Mouse (Mus musculus): ENCODE results near the gene Fgf12. TPM values are rescaled to one million over a fixed set of nuclear protein-coding genes. Genes with fewer than 3 reads are reported as not detected.

The Fgf12 gene
- total RNA-seq, 2 experiments from 2014 or later = 0.93 TPM; not detected in 1

DNA sequence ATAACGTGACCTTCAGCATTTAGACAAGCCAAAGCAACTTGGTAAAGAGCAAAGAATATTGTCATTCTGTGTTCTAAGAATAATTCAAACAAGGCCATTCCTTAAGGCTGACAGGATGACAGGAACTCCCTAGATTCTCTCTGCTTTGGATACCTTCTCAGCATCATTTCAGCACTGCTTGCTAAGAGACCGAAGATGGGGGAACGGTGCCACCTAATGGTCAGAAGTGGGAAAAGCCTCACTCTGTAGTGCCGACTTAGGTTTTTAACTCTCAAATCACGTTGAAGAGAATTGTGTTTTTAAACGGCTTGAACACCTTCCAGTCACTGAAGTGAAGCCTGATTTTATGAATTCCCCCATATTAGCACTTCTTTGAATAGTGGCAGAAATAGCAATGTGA is 262.4 kb downstream of the Fgf12 start:
- ATAC-seq (replicated peaks; ENCODE audit: poor library complexity, severe bottlenecking) = peak; percentile 68

DNA sequence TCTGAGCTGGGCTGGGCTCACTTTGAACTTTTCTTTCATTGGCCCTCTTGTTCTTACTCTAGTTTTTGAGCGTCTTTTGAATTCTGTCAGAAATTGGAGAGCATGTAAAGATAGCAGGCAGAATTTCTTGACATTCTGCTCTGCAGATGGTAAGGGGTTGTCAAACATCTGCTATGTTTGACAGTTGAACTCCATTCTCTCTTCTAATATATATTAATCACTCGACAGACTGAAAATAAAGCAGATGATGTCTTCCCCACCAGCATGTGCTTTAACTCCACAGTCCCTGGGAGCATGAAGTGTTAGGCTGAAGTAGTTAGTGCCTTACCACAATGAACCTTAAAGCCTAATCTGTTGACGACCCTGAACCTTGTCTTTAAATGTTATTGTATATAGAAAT is 267.9 kb downstream of the Fgf12 start:
- no peak for ATAC-seq (replicated peaks; ENCODE audit: poor library complexity, severe bottlenecking)

DNA sequence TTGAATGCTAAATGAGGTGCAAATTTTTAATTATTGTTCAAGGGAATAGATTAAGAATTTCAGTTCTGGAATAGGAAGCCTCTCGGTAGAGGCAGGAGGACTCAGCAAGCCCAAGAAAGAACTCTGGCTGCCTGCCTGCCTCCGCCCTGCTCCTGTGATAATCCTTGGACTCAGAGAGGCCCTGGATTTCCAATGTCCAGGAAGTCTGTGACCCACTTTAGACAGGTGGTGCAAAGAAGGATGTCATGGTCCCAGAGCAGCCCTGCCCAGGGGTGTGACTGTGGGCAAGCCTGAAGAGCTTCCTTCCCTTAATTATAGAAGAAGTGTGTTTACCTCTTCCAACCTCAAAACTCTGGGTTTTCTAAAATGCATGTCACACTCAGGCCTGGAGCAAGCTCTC is 273.8 kb downstream of the Fgf12 start:
- no peak for ATAC-seq (replicated peaks; ENCODE audit: poor library complexity, severe bottlenecking)

DNA sequence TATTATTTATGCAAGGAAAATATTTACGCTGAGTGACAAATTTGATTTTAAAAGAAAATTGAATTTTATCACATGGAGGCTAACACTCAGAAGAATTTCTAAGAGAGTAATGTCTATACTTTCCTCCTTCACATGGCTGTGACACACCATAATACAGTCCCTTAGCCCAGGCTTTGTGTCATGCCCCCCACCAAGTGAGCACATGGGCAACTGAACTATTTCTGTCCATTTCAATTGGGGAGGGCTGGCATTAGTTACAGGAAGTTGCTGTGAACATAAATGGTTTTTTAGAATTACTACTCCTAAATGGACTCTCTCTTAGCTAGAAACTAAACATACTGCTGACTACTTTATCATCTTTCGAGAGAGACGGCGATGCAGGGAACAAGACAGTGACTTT is 276.2 kb downstream of the Fgf12 start:
- no peak for ATAC-seq (replicated peaks; ENCODE audit: poor library complexity, severe bottlenecking)

DNA sequence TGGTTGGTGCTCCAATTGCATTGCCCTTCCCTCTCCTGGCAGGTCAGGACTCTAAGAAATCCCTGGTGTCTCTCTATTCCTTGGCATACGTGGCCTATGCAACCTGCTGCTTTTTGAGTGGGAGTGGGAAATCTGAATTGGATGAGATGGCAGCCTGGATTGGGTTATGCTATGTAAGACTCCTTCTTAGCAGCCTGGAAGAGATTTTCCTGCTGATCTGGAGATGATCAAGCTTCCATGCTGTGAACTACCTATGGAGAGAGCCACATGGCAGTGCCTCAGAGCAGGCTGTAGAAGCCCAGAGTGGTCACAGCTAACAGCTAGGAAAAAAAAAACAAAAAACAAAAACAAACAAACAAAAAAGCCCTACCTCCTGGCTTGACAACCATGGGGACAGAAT is 277.3 kb downstream of the Fgf12 start:
- no peak for ATAC-seq (replicated peaks; ENCODE audit: poor library complexity, severe bottlenecking)

DNA sequence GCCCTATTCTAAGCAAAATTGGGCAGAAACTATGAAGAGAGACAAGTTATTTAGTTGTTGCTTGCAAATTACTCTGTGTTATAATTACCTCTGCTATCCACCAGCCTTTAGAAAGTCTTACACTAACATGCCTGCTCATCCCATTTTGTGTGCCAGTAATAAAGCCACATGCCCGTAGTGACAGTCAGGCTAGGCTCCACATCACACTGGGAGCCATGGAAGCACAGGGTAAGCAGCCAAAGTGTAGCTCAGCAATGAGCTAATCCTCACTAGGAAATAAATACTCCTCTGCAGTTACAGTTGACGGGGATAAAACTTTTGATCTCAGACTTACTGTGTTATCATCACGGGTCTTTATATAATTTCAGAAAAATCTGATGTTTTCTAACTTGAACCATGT is 298.0 kb downstream of the Fgf12 start:
- no peak for ATAC-seq (replicated peaks; ENCODE audit: poor library complexity, severe bottlenecking)

DNA sequence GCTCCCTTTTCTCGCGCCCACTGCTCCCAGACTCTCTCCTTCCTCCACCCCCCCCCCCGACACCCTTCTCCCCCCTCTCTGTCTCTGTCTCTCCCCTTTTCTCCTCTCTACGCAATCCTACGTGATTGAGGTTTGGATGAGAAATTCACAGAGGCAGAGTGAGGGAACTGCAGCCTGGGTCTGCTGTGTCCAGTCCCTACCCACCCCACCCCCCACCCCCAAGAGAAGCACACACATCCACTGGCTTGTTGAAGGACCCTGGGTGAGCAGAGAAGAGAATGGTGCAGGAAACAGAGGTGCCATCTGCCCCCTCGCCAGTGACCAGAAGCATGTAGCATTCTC is 305.8 kb downstream of the Fgf12 start:
- no peak for ATAC-seq (replicated peaks; ENCODE audit: poor library complexity, severe bottlenecking)

DNA sequence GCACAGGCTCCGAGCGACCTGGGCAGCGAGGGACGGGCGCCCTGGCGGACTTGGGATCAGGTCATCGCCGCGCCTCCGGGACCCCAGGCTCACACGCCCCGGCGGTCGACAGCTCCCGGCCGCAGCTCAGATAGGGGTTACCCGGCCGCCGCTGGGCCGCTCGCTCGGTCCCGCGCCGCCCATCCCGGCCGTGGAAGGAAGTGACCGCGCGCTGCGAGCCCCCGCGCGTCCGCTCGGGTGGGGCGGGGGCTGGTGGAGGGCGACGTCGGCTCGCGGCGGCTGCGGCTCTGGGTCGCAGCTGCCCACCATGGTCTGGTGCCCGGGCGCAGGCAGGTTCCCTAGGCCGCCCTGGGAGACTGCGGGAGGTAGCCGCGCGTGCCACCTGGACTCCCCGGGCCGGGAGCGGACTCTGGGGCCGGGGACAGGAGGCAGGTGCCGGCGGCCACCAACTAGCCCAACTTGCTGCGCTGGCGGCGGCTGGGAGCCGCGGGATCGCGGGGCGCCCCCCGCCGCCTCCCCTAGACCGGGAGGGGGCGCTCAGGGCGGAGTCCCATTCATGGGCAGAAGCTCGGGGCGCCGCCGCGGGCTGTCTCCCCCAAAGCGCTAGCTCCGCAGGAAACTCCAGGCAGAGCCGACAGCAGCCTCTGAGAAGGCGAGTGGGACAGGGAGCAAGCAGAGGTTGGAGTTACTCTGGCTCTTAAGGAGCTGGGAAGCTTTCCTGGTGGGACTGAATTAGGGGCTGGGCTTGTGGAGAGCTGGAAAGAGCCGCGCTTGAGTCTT is 306.3 kb downstream of the Fgf12 start:
- peak; percentile 15 for ATAC-seq (replicated peaks; ENCODE audit: poor library complexity, severe bottlenecking)

DNA sequence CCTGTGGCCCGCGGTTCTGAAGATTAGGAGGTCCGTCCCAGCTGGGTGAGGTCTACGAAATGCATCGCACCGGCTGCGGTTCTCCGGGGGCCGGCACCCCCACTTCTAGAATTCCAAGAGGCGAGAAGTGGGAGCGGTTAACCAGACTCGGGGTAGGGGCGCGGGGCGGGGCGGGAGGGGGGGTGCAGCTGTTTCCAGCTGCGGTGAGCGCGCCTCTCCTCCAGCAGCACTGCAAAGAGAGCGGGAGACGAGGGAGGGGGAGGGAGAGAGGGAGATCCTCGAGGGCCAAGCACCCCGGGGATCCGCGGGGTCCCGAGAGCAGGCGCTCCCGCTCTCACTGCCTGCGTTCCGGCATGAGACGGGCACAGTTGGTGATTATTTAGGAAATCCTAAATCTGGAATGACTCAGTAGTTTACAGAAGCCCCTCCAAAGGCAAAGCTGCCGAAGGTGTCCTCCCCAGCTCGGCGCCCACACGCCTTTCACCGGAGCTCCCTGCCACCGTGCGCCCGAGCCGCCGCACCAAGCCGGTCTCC is 307.0 kb downstream of the Fgf12 start:
- ATAC-seq (replicated peaks; ENCODE audit: poor library complexity, severe bottlenecking) = 0 out of 2 replicates have a peak, but pooled peaks have one; percentile 7

DNA sequence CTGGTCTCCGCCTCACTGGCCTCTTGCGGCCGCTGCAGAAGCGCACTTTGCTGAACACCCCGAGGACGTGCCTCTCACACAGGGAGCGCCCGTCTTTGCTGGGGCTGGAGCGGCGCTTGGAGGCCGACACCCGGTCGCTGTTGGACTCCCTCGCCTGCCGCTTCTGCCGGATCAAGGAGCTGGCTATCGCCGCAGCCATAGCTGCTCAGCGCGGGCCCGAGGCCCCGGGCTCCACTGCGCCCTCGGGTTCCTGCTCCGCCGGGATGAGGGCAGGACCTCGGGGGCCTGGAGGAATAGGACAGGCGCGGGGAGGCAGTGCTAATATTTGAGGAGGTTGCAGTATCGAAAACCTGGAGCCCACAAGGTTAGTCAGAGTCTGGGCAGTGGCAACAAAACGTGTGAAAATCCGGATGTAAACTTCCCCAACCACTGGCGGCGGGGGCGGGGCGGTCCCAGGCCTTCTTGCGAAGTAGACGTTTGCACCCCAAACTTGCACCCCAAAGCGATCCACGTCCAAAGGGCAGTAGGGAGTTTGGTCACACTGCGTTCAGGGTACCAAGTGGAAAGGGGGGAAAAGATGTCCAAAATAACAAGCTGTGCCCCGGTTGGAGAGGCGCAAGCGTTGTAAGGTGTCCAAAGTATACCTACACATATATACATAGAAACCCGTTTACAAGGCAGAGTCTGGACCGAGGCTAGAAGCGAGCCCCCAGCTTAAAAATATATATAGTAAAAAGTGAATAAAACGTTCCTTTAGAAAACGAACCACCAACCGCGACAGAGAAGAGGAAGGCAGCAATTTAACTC is 307.7 kb downstream of the Fgf12 start:
- ATAC-seq (replicated peaks; ENCODE audit: poor library complexity, severe bottlenecking) = peak; percentile 40; the same call in 1 of the 2 replicates

DNA sequence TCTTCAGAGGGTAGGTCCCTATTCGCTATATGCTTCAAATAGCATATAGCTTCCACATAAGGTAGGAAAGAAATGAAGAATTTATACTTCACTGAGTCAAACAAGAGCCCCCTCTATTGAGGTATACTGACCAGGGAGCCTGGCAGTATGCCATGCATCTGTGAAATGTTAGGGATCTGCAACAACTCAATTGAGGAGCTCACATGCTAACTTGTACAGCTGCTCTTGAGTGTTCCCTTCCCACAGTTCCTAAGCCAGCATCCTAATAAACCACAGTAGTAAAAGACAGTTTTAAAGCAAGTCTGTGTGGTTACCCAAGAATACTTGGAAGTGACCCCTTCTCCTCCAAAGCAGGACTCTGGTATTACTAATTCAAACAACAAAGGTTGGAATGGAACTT is 331.3 kb downstream of the Fgf12 start:
- no peak for ATAC-seq (replicated peaks; ENCODE audit: poor library complexity, severe bottlenecking)

DNA sequence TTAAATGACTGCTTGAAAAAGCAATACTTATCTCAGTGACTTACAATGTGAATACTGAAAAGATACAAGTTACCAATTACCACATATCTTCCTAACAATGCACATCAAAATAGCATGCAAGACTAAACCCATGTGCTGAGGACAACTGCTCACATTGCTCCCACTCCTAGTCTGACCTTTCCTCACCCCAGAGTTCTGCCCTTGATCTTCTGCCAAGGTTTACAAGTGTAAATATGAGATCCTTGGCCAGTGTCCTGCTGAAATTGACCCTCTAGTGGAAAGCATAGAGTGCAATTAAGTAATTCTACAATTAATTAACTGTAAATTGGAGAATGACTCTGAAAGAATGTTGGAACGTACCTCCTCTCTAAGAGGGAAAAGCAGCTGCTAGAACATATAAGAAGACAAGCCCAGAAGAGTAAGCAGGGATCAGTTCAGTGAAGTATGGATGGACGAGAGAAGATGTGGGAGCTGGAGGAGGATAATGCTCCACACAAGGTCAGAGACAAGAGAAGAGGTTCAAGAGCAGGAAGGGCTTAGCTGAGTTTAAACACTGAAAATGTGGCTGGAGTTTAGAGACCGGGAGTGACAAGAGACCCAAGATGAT is 333.1 kb downstream of the Fgf12 start:
- ATAC-seq (replicated peaks; ENCODE audit: poor library complexity, severe bottlenecking) = no peak

DNA sequence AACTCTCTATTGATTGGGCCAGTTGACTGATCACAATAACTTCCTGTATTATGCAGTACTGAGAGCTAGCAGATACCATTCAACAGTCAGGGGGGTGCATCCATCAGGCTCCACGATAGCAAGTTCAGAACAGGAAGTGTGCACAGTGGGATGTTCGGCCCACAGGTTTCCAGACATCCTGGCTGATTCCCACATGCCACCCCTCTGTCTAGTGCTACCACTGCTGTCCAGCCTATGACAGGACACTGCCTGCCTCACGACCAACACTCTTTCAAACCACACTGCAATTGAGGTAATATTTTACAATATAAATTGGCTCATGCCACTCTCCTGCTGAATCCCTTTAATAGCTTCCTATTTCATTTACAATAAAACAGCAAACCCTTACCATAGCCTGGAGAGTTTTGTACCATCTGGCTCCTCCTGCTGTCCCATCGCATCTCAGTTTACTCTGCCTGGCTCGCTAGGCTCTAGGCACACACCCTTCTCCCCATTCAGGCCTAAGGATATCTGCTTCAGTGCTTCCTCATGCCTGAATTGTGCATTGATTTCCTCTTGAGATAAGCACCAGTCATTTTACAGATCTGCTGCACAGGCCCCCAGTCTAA is 341.6 kb downstream of the Fgf12 start:
- ATAC-seq (replicated peaks; ENCODE audit: poor library complexity, severe bottlenecking) = no peak

DNA sequence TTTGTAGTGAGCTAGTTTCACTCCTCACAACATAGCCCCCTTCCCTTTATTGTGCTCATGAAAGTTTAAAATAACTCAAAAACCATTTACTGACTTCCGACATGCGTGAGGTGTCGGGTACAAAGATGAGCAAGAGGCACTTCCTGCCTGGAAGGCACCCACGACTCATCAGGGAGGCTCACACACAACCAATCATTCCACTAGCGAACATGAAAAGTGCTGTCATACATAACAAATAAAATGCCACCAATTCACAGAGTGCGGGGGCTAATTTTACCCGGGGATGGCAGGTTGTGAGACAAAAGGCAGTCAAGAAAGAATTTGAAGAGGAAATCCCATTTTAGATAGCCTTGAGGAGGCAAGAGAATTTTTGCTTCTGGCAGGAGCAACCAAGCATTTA is 344.6 kb downstream of the Fgf12 start:
- ATAC-seq (replicated peaks; ENCODE audit: poor library complexity, severe bottlenecking) = no peak

DNA sequence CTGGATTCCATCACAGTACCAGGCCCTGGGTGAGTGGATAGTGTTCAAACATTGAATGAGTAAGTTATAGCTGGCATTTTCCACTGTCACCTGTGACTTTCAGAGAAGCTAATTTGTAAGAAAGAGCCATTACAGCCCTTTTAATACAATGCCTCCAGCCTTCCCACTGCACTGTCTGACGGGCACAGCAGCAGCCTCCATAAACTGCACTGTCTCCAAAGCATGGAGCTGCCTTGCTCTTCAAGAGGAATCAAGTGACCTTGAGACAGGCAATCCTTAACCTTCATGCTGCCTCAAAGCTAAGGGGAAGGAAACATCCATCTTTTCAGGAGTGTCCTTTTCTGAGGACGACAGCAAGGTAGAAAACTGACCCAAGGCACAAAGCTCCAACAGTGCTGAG is 345.0 kb downstream of the Fgf12 start:
- no peak for ATAC-seq (replicated peaks; ENCODE audit: poor library complexity, severe bottlenecking)

DNA sequence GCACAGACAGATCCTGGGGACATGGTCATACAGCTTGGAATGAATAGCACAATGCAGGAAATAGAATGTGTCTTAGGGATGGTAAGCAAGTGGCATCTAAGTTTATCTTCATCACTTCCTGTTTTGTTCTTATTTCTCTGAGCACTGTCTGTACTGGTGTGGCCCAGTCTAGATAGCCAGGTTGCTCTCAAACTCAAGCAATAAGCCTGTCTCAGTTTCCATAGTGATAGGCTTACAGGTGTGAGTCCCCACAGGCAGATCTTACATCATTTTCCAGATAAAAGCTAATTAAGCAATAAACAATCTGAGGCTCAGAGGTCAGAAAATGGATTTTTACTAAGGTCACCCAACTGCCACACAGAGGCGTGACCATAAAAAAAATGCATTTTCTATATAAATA is 348.7 kb downstream of the Fgf12 start:
- no peak for ATAC-seq (replicated peaks; ENCODE audit: poor library complexity, severe bottlenecking)

DNA sequence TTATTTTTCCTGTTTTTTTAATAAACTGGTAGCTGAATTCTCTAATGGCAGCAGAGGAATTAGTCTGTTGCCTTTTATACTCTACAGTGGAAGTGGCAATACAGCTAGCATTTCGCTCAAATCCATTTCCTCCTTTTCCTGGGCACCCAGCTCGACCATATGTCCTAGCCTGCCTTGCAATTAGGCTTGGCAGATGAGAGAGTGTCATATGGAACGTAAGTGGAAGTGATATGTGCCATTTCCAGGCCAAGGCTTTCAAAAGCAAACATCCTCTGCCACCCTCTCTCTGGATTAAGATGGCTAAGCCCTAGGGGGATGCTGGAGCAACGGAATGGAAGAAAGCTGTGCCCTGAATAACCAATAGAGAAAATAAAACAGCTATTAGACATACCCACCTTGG is 350.2 kb downstream of the Fgf12 start:
- ATAC-seq (replicated peaks; ENCODE audit: poor library complexity, severe bottlenecking) = no peak

DNA sequence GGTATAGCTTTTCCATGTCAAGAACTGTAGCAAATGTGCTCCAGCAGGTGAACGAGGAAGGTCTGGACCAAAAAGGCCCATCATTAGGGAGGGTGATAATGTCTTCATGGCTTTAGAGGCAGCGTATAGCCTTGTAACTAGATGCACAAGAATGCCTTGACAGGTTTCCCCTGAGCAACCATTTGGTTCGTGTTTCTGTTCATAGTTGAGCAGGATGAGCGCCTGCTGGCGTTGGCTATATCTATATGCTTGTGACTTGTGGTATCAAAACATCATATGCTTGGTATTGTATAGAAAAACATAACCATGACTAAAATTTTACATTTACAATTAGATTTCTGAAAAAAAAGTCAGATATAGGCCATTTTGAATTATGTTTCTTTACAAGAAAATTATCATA is 361.6 kb downstream of the Fgf12 start:
- ATAC-seq (replicated peaks; ENCODE audit: poor library complexity, severe bottlenecking) = no peak

DNA sequence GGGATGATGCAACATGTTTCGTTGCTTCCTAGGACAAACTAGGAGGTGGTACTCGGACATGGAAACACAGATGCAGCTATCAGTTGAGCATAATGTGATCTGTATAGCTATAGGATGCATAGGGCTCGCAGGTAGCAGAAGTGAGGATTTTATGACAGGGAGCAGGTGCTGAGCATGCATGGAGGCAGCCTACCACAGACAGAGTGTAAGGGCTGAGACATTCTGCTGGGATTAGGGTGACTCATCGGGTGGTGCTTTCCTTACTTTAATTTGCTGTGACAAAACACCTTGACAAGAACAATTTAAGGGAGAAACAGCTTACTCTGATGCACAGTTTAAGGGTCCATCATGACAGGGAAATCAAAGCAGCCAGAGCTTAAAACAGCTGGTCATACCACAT is 363.8 kb downstream of the Fgf12 start:
- no peak for ATAC-seq (replicated peaks; ENCODE audit: poor library complexity, severe bottlenecking)

DNA sequence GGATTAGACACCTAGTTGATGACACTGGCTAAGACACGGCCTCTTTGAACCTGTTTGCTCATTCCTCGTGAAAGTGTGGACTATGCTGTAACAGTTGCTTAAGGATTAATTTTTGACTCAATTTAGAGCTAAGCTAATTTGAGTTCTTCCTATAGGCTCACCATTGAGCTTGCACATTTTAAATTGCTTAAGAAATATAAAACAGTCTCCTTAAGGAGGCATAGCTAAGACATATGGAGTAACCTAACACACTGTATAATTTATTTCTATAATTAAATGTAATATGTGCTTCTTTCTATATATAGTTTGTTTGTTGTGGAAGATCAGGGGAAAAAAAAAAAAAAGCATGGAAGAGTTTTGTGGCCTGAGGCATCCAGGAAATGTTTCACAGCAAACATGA is 378.1 kb downstream of the Fgf12 start:
- no peak for ATAC-seq (replicated peaks; ENCODE audit: poor library complexity, severe bottlenecking)

DNA sequence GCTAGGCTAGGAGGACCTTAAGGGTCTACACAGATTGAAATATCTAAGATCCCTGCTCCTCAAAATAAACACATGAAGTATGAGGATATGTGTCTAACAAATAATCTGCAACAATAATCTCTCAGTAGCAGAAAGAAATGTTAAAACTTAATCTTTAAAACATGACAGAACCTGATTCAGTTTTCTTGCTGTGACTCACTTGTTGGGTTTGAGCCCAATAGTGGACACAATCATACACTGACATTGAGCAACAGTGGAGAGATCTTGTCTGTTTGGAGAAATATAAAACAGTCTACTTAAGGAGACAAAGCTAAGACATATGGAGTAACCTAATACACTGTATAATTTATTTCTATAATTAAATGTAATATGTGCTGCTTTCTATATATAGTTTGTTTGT is 379.6 kb downstream of the Fgf12 start:
- no peak for ATAC-seq (replicated peaks; ENCODE audit: poor library complexity, severe bottlenecking)

Measured in granulocyte monocyte progenitor cell, adult 5-6 weeks (primary cell).